Mouse (Mus musculus): ENCODE results near the gene Gas1.

Gene Gas1

DNA sequence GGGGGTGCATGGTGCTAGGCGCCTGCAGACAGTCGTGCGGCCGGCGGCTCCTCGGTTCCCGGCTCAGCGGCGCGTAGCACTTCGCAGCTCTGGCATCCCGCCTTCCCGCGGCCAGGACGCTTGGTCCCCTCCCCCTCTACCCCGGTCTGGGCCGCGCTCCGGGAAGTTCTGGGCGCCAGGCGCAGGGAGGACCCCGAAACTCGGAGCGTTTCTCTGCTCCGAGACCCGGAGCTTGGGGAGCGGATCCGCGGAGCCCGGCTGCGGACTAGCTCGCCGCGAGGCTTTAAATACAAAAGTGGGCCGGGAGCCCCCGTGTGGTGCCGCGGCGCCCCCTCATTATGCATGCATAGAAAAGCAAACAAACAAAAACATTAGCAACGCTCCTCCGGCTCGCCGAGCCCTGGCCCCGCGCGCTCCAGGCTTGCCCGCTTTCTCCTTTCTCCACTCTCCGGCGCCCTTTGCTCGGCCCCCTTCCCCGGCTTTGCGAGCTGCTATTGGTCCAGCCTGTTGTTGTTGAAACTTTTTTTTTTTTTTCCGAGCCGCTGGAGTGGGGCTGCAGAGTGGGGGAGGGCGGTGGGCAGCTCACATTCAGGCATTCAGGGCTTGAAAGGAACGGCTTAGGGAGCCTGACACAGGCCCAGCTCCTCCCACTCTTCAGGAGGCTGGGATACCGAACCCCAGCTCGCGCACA is at the start of gene Gas1:
Gene Gas1, minus strand, starts transcription at position 260 of the 691 bp plus-strand sequence.
- peak; percentile 51 to 76 for DNase-seq (ENCODE audit: low spot score in 2 of 2)

DNA sequence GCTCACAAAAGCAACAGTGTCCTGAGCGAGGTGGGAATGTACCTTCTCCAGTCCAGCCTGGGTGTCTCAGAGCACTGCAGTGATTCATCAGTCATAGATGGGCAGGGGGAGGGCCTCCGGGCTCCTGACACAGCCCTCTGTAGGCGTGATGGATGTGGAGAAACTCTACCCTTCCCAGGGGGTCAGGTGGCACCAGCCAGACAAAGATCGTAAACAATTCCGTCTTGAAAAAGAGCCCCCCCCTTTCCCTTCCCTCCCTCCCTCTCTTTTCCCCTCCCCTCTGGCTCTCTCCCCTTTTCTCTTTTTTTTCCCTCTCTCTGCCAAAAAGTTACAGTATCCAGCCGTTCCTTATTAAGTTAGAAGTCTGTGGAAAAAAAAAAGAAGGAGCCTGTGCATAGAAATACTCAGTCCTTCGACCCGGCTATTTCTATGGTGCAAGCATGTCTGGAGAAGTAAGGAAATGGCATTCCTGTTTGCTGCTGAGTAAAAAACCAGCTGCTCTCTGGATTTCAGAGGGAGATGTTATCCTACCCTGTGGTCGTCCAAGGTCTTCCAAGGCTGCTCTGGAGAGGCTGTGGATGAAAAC is 49.2 kb upstream of the Gas1 start:
- no peak for DNase-seq (ENCODE audit: low spot score in 2 of 2)

GRCm38 (mm10) chr13:60225736-60226135 is 48.6 kb upstream of the Gas1 start:
- no peak for DNase-seq (ENCODE audit: low spot score in 2 of 2)

GRCm38 (mm10) chr13:60225276-60225675 is 48.1 kb upstream of the Gas1 start:
- DNase-seq (ENCODE audit: low spot score in 2 of 2): no peak

DNA sequence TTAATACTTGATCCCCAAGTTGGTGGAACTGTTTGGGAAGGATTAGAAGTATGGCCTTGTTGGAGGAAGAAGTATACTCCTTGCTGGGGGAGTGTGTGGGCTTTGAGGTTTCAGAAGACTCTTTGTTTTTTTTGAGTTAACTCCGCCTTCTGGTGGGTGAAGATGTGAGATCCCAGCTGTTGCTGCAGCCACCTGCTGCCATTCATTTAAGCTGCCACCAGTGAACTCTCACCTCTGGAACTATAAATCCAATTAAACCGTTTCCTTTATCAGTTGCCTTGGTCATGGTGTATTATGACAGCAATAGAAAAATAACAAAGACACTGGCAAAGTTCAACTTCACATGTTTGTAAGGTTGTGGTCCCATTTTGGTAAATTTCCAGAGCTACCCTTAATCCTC is 46.6 kb upstream of the Gas1 start:
- DNase-seq (ENCODE audit: low spot score in 2 of 2): no peak

- no peak for DNase-seq (ENCODE audit: low spot score in 2 of 2)
Measured at GRCm38 (mm10) chr13:60222336-60222735, 45.2 kb upstream of the Gas1 start.

GRCm38 (mm10) chr13:60213896-60214295 is 36.7 kb upstream of the Gas1 start:
- no peak for DNase-seq (ENCODE audit: low spot score in 2 of 2)

DNA sequence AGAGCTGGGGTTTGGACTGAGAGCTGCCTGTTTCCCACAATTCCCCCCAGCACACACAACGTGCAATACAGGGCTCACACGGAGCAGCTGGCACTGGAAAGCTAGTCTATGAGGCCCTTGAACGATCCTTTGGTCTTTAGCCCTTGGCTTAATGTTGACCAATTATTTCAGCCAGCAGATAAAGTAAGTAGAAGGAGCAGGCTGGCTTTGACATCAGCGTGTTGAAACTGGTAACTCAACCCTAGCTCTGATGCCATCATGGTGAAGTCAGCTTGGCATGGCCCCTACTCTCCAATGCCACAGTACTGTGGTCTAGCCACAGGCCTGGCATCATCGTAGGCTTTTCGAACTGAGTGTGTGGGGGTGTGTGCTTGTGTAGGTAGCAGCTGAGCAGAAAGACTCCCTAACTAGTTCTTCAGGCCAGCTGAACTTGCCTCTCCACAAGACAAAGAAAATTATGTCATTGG is 30.0 kb upstream of the Gas1 start:
- DNase-seq (ENCODE audit: low spot score in 2 of 2): no peak

DNA sequence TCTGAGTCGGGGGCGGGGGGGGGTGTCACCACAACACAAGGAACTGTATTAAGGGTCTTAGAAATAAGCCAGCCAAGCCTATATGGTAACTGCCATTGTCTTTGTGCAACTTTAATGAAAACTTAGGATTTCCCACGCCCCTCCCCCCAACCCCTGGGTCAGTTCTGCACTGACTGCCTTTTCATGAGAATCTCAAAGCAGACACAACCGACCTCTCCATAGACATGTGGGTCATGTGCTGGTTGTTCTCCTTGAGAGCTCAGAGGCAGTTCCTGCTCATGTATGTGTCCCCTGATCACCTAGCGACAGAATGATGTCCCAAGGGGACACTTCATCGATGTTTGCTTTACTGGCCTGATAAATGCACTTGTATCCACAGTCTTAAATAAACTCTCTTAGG is 27.6 kb upstream of the Gas1 start:
- DNase-seq (ENCODE audit: low spot score in 2 of 2): no peak

DNA sequence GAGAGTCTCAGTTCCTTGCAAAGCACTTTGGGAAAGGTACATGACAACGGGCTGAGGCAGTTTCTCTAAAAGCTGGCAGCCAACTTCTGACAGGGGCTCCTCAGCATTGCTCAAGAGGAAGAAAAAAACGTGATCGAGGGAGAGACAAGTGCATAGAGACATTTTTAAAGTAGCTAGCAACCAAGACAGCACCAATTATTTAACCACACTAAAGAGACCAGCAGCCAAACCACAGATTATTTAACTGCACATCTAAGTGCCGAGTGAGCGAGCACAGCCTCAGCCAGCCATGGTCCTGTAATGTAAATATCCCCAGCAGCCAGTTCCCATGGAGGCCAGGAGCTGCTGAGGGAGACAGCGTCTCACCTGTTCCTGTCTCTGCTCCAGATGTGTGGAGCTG is 16.1 kb upstream of the Gas1 start:
- no peak for DNase-seq (ENCODE audit: low spot score in 2 of 2)

- DNase-seq (ENCODE audit: low spot score in 2 of 2): no peak
Measured at GRCm38 (mm10) chr13:60189923-60190322, 12.8 kb upstream of the Gas1 start.

GRCm38 (mm10) chr13:60188952-60189351 is 11.8 kb upstream of the Gas1 start:
- no peak for DNase-seq (ENCODE audit: low spot score in 2 of 2)

- DNase-seq (ENCODE audit: low spot score in 2 of 2): no peak
Measured at GRCm38 (mm10) chr13:60187276-60187675, 10.1 kb upstream of the Gas1 start.

DNA sequence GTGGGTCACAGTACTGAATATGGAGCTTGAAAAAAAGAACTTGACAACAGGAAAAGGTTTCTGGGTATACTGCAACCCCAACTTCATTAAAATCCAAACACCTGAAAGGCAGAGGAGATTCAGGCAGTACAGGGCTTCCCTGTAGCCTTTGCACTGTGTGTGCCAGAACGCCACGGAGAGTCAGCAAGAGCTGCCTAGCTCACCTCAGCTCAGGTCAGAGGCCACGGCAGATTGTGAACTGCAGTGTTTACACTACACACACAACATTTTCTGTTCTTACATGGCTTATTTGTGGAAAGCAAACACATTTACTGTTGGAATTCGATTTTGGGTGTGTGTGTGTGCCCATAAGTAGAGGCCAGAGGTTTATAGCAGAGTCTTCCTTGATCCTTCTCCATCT is 5.2 kb upstream of the Gas1 start:
- no peak for DNase-seq (ENCODE audit: low spot score in 2 of 2)

- DNase-seq (ENCODE audit: low spot score in 2 of 2): no peak
Measured at GRCm38 (mm10) chr13:60179641-60180040, 2.5 kb upstream of the Gas1 start.

- peak; percentile 98 to 99 for DNase-seq (ENCODE audit: low spot score in 2 of 2)
Measured at GRCm38 (mm10) chr13:60178416-60178815, 1.3 kb upstream of the Gas1 start.

GRCm38 (mm10) chr13:60177797-60178110 is 589 bp upstream of the Gas1 start:
- DNase-seq (ENCODE audit: low spot score in 2 of 2): no peak

- no peak for DNase-seq (ENCODE audit: low spot score in 2 of 2)
Measured at GRCm38 (mm10) chr13:60176776-60177105, 424 bp downstream of the Gas1 start.

- DNase-seq (ENCODE audit: low spot score in 2 of 2): peak; percentile 51 to 77
Measured at GRCm38 (mm10) chr13:60176136-60176775, 909 bp downstream of the Gas1 start.

- peak in 1 of 2 experiments; percentile 33 for DNase-seq (ENCODE audit: low spot score in 2 of 2)
Measured at GRCm38 (mm10) chr13:60175490-60176135, 1.6 kb downstream of the Gas1 start.

GRCm38 (mm10) chr13:60174953-60175352 is 2.2 kb downstream of the Gas1 start:
- DNase-seq (ENCODE audit: low spot score in 2 of 2): no peak

DNA sequence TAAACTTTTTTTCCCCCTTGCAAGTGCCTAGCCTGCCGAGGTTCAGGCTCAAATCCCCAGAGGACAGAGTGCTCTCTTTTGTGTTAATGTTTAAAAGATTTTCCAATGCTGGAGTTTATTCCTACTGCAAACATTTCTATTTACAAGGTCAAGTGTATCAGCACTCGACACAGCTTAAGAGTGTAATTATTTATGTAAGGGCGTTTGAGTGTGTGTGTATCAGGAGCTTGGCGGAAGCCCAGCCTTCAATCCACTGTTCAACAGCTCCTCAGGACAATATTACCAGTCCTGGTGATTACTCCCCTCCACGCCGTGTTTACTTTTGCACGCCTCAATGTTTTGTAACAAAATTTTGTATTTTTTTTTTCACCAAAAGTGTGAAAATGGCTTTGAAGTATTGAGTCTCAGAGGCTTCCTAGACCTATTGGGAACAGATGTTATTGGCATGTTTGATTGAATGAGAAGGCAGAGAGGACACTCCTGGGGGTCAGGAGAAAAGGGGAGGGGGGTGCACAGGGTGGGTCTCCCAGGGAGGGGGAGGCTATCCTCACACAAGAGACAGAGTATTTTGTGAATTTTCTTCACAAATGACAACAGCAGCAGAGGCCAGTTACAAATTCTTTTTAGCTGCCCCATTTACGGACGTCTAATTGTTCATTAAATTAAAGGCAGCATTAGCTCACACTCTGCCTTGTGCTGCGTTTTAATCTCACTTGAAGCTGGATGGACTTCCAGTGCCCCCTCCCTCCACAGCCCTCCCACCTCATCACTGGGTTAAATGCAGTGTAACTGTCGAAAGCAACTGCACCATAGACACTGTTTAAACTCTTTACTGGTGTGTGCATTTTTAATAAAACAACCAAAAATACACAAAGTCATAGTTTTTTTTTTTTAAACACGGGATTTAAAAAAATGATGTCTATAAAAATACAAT is 3.3 kb downstream of the Gas1 start:
- no peak for DNase-seq (ENCODE audit: low spot score in 2 of 2)
